Mouse (Mus musculus) ES-Bruce4 (cell line): Measurements from ENCODE around the gene Fbxw5.

Source experiments
- CTCF ChIP-seq: IDR thresholded peaks from one replicate; pipeline ENCODE4 v1.8.1; 2011; ENCODE audit warnings: low read depth, low read length
- POLR2A ChIP-seq: IDR thresholded peaks from one replicate; pipeline ENCODE4 v1.8.1; 2011; ENCODE audit warnings: low read length; ENCODE audit not compliant: insufficient read depth

- no peak for TF ChIP-seq POLR2A
- no peak for TF ChIP-seq CTCF
Measured at GRCm38 (mm10) chr2:25492988-25493387, 7.6 kb upstream of the Fbxw5 start.
